Mouse (Mus musculus): Measurements from ENCODE around the gene Tnpo1.
A peak's percentile ranks its signal among the peaks of the same experiment; 100 is the strongest.
"Not testable (repeated sequence)": the region's sequence is repeated elsewhere in the genome, so short reads cannot be mapped to it uniquely, and the experiment has no call there.

The Tnpo1 gene

DNA sequence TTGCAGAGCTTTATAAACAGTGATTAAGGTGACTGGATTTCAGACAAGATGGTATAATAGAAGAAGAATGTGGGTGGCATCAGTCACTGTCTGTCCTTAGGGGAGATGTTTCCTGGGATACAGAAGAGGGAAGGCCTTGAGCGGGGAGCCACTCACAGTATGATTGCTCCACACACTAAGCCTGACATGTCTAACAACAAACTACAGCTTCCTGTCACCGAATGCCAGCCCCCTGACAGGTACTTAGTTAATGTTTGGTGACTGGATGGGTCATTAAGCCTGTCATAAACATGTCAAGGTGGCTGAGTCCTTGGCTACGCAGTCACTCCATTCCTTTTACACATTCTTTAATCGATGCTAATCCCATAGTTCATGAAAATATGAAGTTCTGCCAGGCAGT lies 108.0 kb downstream of the Tnpo1 start:
- Histone ChIP-seq H3K27me3 (ENCODE audit: insufficient read depth, low read length) (no peaks in the 10 kb centered on the region), H3K4me1 (replicated peaks; ENCODE audit: low read depth, low read length) (peaks cover 31% of the 10 kb centered on the region), H3K4me3 (replicated peaks; ENCODE audit: low read length) (no peak overlapping the region), H3K9me3 (ENCODE audit: low read length) (no peaks in the 10 kb centered on the region), H3K36me3 (ENCODE audit: insufficient read depth, low read length) (no peaks in the 10 kb centered on the region)
- TF ChIP-seq POU5F1 (IDR thresholded peaks at IDR 0.05; ENCODE audit: borderline replicate concordance, low read length) (no peak), NANOG (IDR thresholded peaks at IDR 0.05; ENCODE audit: borderline replicate concordance, low read length) (peak; percentile 3; the same call in 1 of the 2 replicates)

GRCm38 (mm10) chr13:98817766-98818165 lies 108.4 kb downstream of the Tnpo1 start:
- no peak for TF ChIP-seq POU5F1 (IDR thresholded peaks at IDR 0.05; ENCODE audit: borderline replicate concordance, low read length)
- no peak for TF ChIP-seq CTCF (conservative IDR thresholded peaks at IDR 0.05; ENCODE audit: low read length)
- TF ChIP-seq NANOG (IDR thresholded peaks at IDR 0.05; ENCODE audit: borderline replicate concordance, low read length), result no peak
- H3K27me3 ChIP-seq (ENCODE audit: insufficient read depth, low read length), result no peaks in the 10 kb centered on the region
- H3K4me3 ChIP-seq (replicated peaks; ENCODE audit: low read length), result no peak overlapping the region
- no peaks in the 10 kb centered on the region for H3K36me3 ChIP-seq (ENCODE audit: insufficient read depth, low read length)
- H3K4me1 ChIP-seq (replicated peaks; ENCODE audit: low read depth, low read length), result peaks cover 31% of the 10 kb centered on the region
- H3K9me3 ChIP-seq (ENCODE audit: low read length), result no peaks in the 10 kb centered on the region

DNA sequence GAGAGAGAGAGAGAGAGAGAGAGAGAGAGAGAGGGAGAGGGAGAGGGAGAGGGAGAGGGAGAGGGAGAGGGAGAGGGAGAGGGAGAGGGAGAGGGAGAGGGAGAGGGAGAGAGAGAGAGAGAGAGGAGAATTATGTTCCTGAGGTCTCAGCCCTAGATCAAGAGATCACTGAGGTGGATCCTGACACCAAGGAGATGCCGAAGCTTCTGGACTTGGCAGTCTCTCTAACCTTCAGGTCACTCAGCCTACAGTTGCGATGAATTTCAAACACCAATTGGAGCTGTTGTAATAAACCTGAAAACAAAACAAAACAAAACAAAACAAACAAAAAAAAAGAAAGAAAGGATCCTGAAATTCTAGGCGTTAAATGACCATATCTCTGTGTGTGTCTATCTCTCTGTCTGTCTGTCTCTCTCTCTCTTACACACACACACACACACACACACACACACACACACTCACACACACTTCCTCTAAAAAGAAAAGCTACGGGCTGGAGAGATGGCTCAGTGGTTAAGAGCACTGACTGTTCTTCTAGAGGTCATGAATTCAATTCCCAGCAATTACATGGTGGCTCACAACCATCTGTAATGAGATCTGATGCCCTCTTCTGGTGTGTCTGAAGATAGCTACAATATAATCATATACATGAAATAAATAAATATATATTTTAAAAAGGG lies 109.1 kb downstream of the Tnpo1 start:
- not testable (repeated sequence) for H3K36me3 ChIP-seq (ENCODE audit: insufficient read depth, low read length); H3K27me3 ChIP-seq (ENCODE audit: insufficient read depth, low read length); H3K9me3 ChIP-seq (ENCODE audit: low read length); H3K4me3 ChIP-seq (replicated peaks; ENCODE audit: low read length)
- H3K4me1 ChIP-seq (replicated peaks; ENCODE audit: low read depth, low read length), result peaks cover 34% of the 10 kb centered on the region

DNA sequence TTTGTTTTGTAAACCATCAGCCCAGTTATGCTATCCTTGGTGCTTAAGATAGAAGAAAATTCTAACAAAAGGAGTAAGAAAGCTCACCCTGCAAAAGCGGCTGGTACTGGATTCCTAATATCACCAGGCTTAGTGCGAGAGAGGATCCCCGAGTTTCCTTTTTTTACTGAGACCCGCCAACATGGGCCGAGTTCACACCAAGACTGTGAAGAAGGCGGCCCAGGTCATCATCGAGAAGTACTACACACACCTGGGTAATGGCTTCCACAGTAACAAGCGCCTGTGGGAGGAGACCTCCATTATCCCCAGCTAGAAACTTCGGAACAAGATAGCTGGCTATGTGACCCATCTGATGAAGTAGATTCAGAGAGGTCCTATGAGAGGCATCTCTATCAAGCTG lies 109.6 kb downstream of the Tnpo1 start:
- no peaks in the 10 kb centered on the region for H3K36me3 ChIP-seq (ENCODE audit: insufficient read depth, low read length)

DNA sequence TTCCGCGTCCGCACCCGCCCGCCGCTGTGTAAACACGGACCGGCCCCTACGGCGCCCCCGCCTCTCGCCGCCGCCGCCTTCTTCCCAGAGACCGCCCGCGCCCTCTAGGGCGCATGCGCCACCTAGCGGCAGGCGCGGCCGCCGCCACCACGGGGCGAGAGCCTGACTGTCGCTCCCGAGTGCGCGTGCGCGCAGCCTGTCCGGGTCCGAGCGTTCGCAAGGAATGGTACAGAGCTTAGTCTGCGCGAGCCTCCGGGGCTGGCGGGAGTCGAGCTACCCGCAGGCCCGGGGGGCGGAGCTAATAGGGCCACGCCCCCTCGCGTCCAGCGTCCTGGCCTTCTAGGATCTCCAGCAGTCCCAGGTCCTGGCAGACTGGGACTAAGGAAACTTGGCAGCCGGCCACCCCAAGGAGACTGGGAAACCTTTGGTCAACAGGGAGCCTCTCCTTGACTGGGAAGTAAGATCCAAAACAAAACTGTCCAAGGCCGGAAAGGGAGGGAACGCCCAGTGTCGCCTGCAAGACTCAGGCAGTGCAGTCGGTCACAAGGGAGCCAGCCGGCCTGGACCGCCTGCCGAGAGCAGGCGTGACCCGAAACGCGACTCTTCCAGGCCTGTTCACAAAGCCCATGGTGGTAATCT lies 110.9 kb downstream of the Tnpo1 start, which contains the start of gene Fcho2:
Fcho2 (minus strand) TSS at position 303 of the 639 bp plus-strand sequence.
- no peaks in the 10 kb centered on the region for H3K36me3 ChIP-seq (ENCODE audit: insufficient read depth, low read length)
- no peaks in the 10 kb centered on the region for H3K9me3 ChIP-seq (ENCODE audit: low read length)
- peak within 1 kb of the TSS; percentile 90 for H3K4me3 ChIP-seq (replicated peaks; ENCODE audit: low read length)
- TF ChIP-seq POU5F1 (IDR thresholded peaks at IDR 0.05; ENCODE audit: borderline replicate concordance, low read length), result no peak
- peaks cover 34% of the 10 kb centered on the region for H3K4me1 ChIP-seq (replicated peaks; ENCODE audit: low read depth, low read length)
- no peaks in the 10 kb centered on the region for H3K27me3 ChIP-seq (ENCODE audit: insufficient read depth, low read length)

More for the DNA sequence above, 109.6 kb downstream of the Tnpo1 start:
- H3K4me1 ChIP-seq (replicated peaks; ENCODE audit: low read depth, low read length), result peaks cover 34% of the 10 kb centered on the region
- TF ChIP-seq CTCF (conservative IDR thresholded peaks at IDR 0.05; ENCODE audit: low read length) (no peak), NANOG (IDR thresholded peaks at IDR 0.05; ENCODE audit: borderline replicate concordance, low read length) (no peak), POU5F1 (IDR thresholded peaks at IDR 0.05; ENCODE audit: borderline replicate concordance, low read length) (no peak)
- H3K9me3 ChIP-seq (ENCODE audit: low read length), result no peaks in the 10 kb centered on the region
- H3K4me3 ChIP-seq (replicated peaks; ENCODE audit: low read length), result no peak overlapping the region
- H3K27me3 ChIP-seq (ENCODE audit: insufficient read depth, low read length), result no peaks in the 10 kb centered on the region

DNA sequence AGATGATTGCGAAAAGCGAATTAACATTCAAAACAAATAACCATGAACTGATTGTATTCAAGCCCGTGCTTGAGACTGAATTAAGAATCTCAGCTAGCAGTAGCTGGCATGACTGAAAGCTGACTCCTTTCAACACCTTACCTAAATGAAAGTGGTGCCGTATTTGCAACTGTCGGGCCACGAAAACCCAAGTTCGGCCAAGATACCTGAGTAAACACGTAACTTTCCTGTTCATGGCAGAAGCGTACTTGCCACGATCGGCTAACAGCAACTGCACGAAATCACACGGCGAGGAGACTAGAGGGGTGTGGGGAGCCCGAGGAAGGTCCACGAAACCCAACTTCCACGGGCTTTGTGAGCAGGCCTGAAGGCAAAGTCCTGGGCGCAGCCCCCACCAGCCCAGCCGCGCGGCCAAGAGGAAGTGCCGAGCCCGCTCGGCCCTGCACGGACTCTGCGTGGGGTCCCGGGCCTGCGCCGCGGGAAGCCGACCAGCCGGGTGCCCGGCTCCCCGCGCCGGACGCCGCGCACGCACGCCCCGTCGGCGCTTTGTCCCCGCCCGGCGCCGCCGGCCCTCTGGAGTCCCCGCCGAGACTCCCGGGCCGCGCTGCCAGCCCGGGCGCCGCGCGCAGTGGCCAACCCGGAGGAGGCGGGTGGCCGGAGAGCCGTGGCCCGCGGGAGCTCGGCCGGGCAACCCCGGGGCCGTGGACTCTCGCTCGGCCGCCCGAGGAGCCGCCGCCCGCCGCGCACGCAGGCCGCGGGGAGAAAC lies 111.7 kb downstream of the Tnpo1 start:
- no peak for TF ChIP-seq NANOG (IDR thresholded peaks at IDR 0.05; ENCODE audit: borderline replicate concordance, low read length)
- TF ChIP-seq CTCF (conservative IDR thresholded peaks at IDR 0.05; ENCODE audit: low read length), result no peak
- TF ChIP-seq POU5F1 (IDR thresholded peaks at IDR 0.05; ENCODE audit: borderline replicate concordance, low read length), result no peak
- Histone ChIP-seq H3K4me3 (replicated peaks; ENCODE audit: low read length) (peak overlapping the region; percentile 90), H3K9me3 (ENCODE audit: low read length) (no peaks in the 10 kb centered on the region), H3K27me3 (ENCODE audit: insufficient read depth, low read length) (no peaks in the 10 kb centered on the region), H3K4me1 (replicated peaks; ENCODE audit: low read depth, low read length) (peaks cover 34% of the 10 kb centered on the region), H3K36me3 (ENCODE audit: insufficient read depth, low read length) (no peaks in the 10 kb centered on the region)

DNA sequence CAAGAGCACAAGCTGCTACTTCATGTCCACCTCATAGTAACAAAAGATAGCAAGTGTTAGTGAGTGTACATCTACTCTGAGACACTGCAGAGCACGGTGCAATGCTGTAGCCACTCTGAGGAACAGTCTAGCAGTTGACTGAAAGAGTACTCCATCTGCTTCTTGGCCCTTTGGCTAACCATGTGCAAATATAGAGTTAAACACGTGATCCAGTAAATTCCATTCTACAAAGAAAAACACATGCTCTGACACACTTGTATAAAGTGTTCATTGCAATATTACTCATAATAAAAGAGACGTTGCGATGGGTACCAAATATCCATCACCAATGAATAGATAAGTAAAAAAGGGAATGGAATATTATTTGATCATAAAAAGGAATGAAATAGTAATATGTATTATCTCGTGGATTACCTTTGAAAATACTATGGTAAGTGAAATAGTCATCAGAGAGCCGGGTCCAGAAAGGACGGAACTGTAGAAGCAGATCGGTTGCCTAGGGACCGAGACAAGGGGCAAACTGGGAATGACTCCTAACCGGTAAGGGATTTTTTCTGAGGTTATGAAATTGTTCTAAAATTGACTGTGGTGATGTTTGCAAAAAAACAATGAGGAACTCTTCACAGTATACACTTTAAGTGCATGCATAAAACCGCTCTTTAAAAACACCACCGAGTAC lies 112.4 kb downstream of the Tnpo1 start:
- no peak for TF ChIP-seq CTCF (conservative IDR thresholded peaks at IDR 0.05; ENCODE audit: low read length)
- no peak for TF ChIP-seq POU5F1 (IDR thresholded peaks at IDR 0.05; ENCODE audit: borderline replicate concordance, low read length)
- TF ChIP-seq NANOG (IDR thresholded peaks at IDR 0.05; ENCODE audit: borderline replicate concordance, low read length), result no peak
- H3K27me3 ChIP-seq (ENCODE audit: insufficient read depth, low read length), result no peaks in the 10 kb centered on the region
- H3K4me1 ChIP-seq (replicated peaks; ENCODE audit: low read depth, low read length), result peaks cover 34% of the 10 kb centered on the region
- no peaks in the 10 kb centered on the region for H3K9me3 ChIP-seq (ENCODE audit: low read length)
- H3K4me3 ChIP-seq (replicated peaks; ENCODE audit: low read length), result peak overlapping the region; percentile 90
- H3K36me3 ChIP-seq (ENCODE audit: insufficient read depth, low read length), result no peaks in the 10 kb centered on the region

GRCm38 (mm10) chr13:98813167-98813566 lies 113.0 kb downstream of the Tnpo1 start:
- TF ChIP-seq NANOG (IDR thresholded peaks at IDR 0.05; ENCODE audit: borderline replicate concordance, low read length) (no peak), CTCF (conservative IDR thresholded peaks at IDR 0.05; ENCODE audit: low read length) (no peak), POU5F1 (IDR thresholded peaks at IDR 0.05; ENCODE audit: borderline replicate concordance, low read length) (no peak)
- Histone ChIP-seq H3K27me3 (ENCODE audit: insufficient read depth, low read length) (no peaks in the 10 kb centered on the region), H3K4me3 (replicated peaks; ENCODE audit: low read length) (no peak overlapping the region), H3K36me3 (ENCODE audit: insufficient read depth, low read length) (no peaks in the 10 kb centered on the region), H3K9me3 (ENCODE audit: low read length) (no peaks in the 10 kb centered on the region), H3K4me1 (replicated peaks; ENCODE audit: low read depth, low read length) (peaks cover 30% of the 10 kb centered on the region)
